Mouse (Mus musculus) hindbrain, embryonic 16.5 days (tissue): ENCODE measurements around the gene Rin2. TPM values are rescaled to one million over a fixed set of nuclear protein-coding genes. Genes with fewer than 3 reads are reported as not detected.
"Not testable (repeated sequence)": the region's sequence is repeated elsewhere in the genome, so short reads cannot be mapped to it uniquely, and the experiment has no call there.

Source experiments
- ATAC-seq: fragments of 200-750 bp; cut with Nextera tagmentation; 2 replicates; pipeline ENCODE4 v1.8.0; 2017; ENCODE audit warnings: moderate TSS enrichment, moderate library complexity
- H3K27ac ChIP-seq: fragments of 300-500 bp; sonication (generic); 2 replicates; pipeline ENCODE4 v1.5.1; 2014; ENCODE audit warnings: low read depth, mild to moderate bottlenecking, control low read depth, low read length, moderate library complexity
- H3K27me3 ChIP-seq: fragments of 300-500 bp; sonication (generic); replicated peaks from 2 replicates; pipeline ENCODE4 v1.6.1; 2014; ENCODE audit warnings: low read length; ENCODE audit not compliant: control insufficient read depth, insufficient read depth
- H3K36me3 ChIP-seq: fragments of 300-500 bp; sonication (generic); 2 replicates; pipeline ENCODE4 v1.6.1; 2014; ENCODE audit warnings: mild to moderate bottlenecking, low read length, moderate library complexity, mixed read lengths; ENCODE audit not compliant: control insufficient read depth, insufficient read depth
- H3K4me1 ChIP-seq: fragments of 300-500 bp; sonication (generic); 2 replicates; pipeline ENCODE4 v1.6.1; 2014; ENCODE audit warnings: low read depth, low read length; ENCODE audit not compliant: control insufficient read depth, insufficient read depth
- H3K4me2 ChIP-seq: fragments of 300-500 bp; sonication (generic); 2 replicates; pipeline ENCODE4 v1.6.1; 2014; ENCODE audit warnings: mild to moderate bottlenecking, low read length, control low read depth, moderate library complexity
- H3K4me3 ChIP-seq: fragments of 300-500 bp; sonication (generic); 2 replicates; pipeline ENCODE4 v1.5.1; 2014; ENCODE audit warnings: mild to moderate bottlenecking, low read length, control low read depth, moderate library complexity
- H3K9ac ChIP-seq: fragments of 300-500 bp; sonication (generic); 2 replicates; pipeline ENCODE4 v1.6.1; 2014; ENCODE audit warnings: low read depth, mild to moderate bottlenecking, control low read depth, low read length, moderate library complexity
- H3K9me3 ChIP-seq: fragments of 300-500 bp; sonication (generic); 2 replicates; pipeline ENCODE4 v1.6.1; 2014; ENCODE audit warnings: mild to moderate bottlenecking, low read length, moderate library complexity; ENCODE audit not compliant: control insufficient read depth
- WGBS: fragments of 180-500 bp; shearing (Covaris S2); extraction: QIAGEN DNeasy Blood & Tissue Kit; methylation state at CpG from one replicate; pipeline ENCODE4 v1.1.7; 2014; 5-methylcytosine and 5-hydroxymethylcytosine counted together
- polyA plus RNA-seq: library from polyadenylated mRNA; unstranded; fragments of >200 nt; fragmentation: Nextera tagmentation; extraction: Ambion mirVana; gene quantifications from 2 replicates; pipeline ENCODE4 v1.2.1, GENCODE M21; 2015

Gene Rin2
- polyA plus RNA-seq, 1 experiment from 2014 or later = 14.6 TPM

GRCm38 (mm10) chr2:145890571-145890970 is 215.6 kb downstream of the Rin2 start:
- Histone ChIP-seq H3K9me3 (no peaks in the 10 kb centered on the region), H3K4me2 (no peak overlapping the region), H3K27ac (no peak overlapping the region), H3K36me3 (peaks cover 4% of the 10 kb centered on the region; the same call in 1 of the 2 replicates), H3K9ac (no peak overlapping the region), H3K4me3 (no peak overlapping the region), H3K4me1 (no peaks in the 10 kb centered on the region), H3K27me3 (no peaks in the 10 kb centered on the region)
- ATAC-seq = no peak
- WGBS = 88% methylated on average over 2 of the region's 2 CpGs

DNA sequence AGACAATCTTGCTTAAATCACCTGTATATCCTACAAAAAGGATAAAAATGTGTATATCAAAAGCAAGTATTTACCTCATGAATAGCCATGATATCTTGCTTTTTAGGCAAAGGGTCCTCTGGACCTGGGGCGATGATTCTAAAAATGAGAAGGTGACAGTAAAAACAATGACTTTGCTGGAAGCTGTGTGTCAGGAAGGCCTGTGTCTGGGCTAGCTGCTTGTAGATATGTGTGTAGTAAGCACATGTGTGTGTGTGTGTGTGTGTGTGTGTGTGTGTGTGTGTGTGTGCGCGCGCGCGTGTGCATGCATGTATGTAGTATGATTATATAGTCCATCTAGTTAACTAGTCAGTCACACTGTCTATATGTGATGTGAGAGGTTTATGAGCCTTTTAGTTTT is 218.7 kb downstream of the Rin2 start:
- no peak for ATAC-seq
- Histone ChIP-seq H3K4me3 (no peak overlapping the region), H3K9ac (no peak overlapping the region), H3K4me1 (no peaks in the 10 kb centered on the region), H3K9me3 (no peaks in the 10 kb centered on the region), H3K36me3 (no peaks in the 10 kb centered on the region), H3K27me3 (no peaks in the 10 kb centered on the region), H3K27ac (no peak overlapping the region), H3K4me2 (no peak overlapping the region)
- 100% methylated on average over 6 of the region's 6 CpGs for WGBS

- WGBS = 79% methylated on average over 9 of the region's 9 CpGs
- no peaks in the 10 kb centered on the region for H3K9me3 ChIP-seq
- no peak overlapping the region for H3K4me3 ChIP-seq
- no peaks in the 10 kb centered on the region for H3K36me3 ChIP-seq
- ATAC-seq = no peak
- H3K27ac ChIP-seq = no peak overlapping the region
- no peaks in the 10 kb centered on the region for H3K27me3 ChIP-seq
- H3K4me2 ChIP-seq = no peak overlapping the region
- H3K4me1 ChIP-seq = no peaks in the 10 kb centered on the region
- H3K9ac ChIP-seq = no peak overlapping the region
These were observed 223.1 kb downstream of the Rin2 start for GRCm38 (mm10) chr2:145898106-145898505.

- H3K36me3 ChIP-seq, H3K9ac ChIP-seq, H3K4me2 ChIP-seq, H3K9me3 ChIP-seq, H3K27ac ChIP-seq, H3K4me3 ChIP-seq, H3K27me3 ChIP-seq, ATAC-seq: not testable (repeated sequence)
- H3K4me1 ChIP-seq = peaks cover 12% of the 10 kb centered on the region
- 83% methylated on average over 7 of the region's 8 CpGs for WGBS
These were observed 225.3 kb downstream of the Rin2 start for GRCm38 (mm10) chr2:145900318-145900717.

DNA sequence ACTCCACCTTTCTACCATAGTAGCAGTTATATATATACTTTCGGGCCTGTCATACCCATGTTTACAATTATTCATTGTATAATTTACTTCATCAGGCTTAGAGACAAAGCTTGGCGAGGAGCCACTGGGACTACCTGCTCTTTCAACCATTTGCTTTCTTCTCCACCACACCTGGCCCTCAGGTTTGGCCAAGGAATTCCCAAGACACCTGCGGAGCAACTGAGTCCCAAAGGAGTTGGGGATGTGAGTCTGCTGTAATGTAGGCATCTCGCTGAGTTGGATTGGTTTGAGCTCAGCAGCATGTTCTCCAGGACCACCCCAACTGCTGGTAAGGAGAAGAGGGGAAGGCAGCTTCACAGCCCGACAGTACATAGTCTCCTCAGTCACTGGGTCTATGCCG is 226.8 kb downstream of the Rin2 start, which contains the start of gene Naa20:
Gene Naa20, plus strand, starts transcription at position 239 of the 400 bp plus-strand sequence.
- 89% methylated on average over 6 of the region's 6 CpGs for WGBS
- peak within 1 kb of the TSS; percentile 94 for H3K4me3 ChIP-seq
- H3K36me3 ChIP-seq = no peaks in the 10 kb centered on the region
- ATAC-seq = no peak
- peak within 1 kb of the TSS; percentile 64 for H3K4me2 ChIP-seq
- H3K27me3 ChIP-seq = no peaks in the 10 kb centered on the region
- H3K9me3 ChIP-seq = no peaks in the 10 kb centered on the region
- H3K27ac ChIP-seq = no peak within 1 kb of the TSS
- peak within 1 kb of the TSS; percentile 93 for H3K9ac ChIP-seq
- peaks cover 12% of the 10 kb centered on the region for H3K4me1 ChIP-seq

- H3K4me2 ChIP-seq = peak overlapping the region; percentile 70
- H3K4me1 ChIP-seq = peaks cover 12% of the 10 kb centered on the region
- H3K36me3 ChIP-seq = no peaks in the 10 kb centered on the region
- ATAC-seq = peak; percentile 98
- H3K4me3 ChIP-seq = peak overlapping the region; percentile 94
- H3K27ac ChIP-seq = peak overlapping the region; percentile 82
- no peaks in the 10 kb centered on the region for H3K9me3 ChIP-seq
- peak overlapping the region; percentile 93 for H3K9ac ChIP-seq
- WGBS = under 1% methylated on average over 60 of the region's 68 CpGs
- no peaks in the 10 kb centered on the region for H3K27me3 ChIP-seq
These were observed 228.3 kb downstream of the Rin2 start for GRCm38 (mm10) chr2:145903061-145903901.

DNA sequence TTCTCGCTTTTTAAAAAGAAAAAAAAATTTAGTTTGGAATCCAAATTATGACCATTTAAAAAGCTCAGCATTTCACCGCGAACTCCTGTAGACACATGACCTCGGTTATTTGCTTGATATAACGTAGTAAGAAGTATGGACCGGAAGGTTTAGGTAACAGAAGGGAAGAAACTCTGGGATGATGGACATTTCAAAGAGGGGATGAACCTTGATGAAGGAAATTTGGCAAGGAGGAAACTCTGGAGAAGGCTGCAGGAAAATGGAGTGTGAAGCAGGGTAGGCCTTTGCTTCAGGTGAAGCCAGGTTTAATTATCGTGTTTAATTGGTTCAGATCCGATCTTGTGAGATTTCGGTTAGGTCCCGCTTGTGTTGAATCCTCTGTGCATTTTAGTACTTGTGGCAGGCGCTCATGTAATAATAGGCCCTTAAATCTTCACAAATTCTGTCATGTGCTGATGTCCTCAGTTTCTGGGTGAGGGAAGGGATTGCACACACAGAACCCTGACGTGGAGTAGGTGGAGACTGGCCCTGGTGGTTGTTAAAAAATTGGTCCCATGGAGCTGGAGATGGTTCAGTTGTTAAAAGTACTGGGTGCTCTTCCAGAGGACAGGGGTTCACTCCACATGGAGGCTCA is 229.1 kb downstream of the Rin2 start:
- WGBS = 38% methylated on average over 12 of the region's 12 CpGs
- H3K4me2 ChIP-seq = peak overlapping the region; percentile 70
- no peak overlapping the region for H3K27ac ChIP-seq
- peaks cover 12% of the 10 kb centered on the region for H3K4me1 ChIP-seq
- H3K9me3 ChIP-seq = no peaks in the 10 kb centered on the region
- ATAC-seq = no peak
- peaks cover 3% of the 10 kb centered on the region; the same call in 1 of the 2 replicates for H3K36me3 ChIP-seq
- peak overlapping the region; percentile 93 for H3K9ac ChIP-seq
- H3K4me3 ChIP-seq = peak overlapping the region; percentile 94
- no peaks in the 10 kb centered on the region for H3K27me3 ChIP-seq

GRCm38 (mm10) chr2:145905156-145905555 is 230.1 kb downstream of the Rin2 start:
- no peaks in the 10 kb centered on the region for H3K9me3 ChIP-seq
- H3K36me3 ChIP-seq = peaks cover 8% of the 10 kb centered on the region; the same call in 1 of the 2 replicates
- no peak for ATAC-seq
- H3K4me2 ChIP-seq = no peak overlapping the region
- no peak overlapping the region for H3K27ac ChIP-seq
- H3K4me1 ChIP-seq = peaks cover 12% of the 10 kb centered on the region
- H3K9ac ChIP-seq = no peak overlapping the region
- WGBS = 86% methylated on average over 6 of the region's 6 CpGs
- no peaks in the 10 kb centered on the region for H3K27me3 ChIP-seq
- no peak overlapping the region for H3K4me3 ChIP-seq

DNA sequence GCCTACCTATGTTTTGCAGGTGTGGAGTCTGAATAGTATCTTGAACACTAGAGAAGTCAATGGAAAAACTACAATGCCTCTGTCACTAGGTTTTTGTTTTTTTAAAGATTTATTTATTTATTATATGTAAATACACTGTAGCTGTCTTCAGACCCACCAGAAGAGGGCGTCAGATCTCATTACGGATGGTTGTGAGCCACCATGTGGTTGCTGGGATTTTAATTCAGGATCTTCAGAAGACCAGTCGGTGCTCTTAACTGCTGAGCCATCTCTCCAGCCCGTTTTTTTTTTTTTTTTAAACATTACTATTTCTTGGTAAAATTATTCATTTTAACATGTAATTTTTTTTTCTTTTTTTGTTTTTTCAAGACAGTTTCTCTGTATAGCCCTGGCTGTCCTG is 230.9 kb downstream of the Rin2 start:
- not testable (repeated sequence) for H3K9me3 ChIP-seq, ATAC-seq, H3K4me3 ChIP-seq, H3K4me2 ChIP-seq, H3K27me3 ChIP-seq, H3K9ac ChIP-seq, H3K27ac ChIP-seq
- WGBS = 41% methylated on average over 4 of the region's 4 CpGs
- Histone ChIP-seq H3K36me3 (peaks cover 11% of the 10 kb centered on the region), H3K4me1 (peaks cover 12% of the 10 kb centered on the region)
